In genomic region chr16:44612676-44613075, GRCm38 (mm10) we compare ENCODE assay signal across 12 mouse cellular contexts. TPM values are rescaled to one million over a fixed set of nuclear protein-coding genes. Genes with fewer than 3 reads are reported as not detected.
DNase-seq lines count a peak whose midpoint lies in the region; ATAC-seq and TF ChIP-seq lines count a peak whose summit lies in the region.
"Had no signal": no experiment of that assay in that cellular context is flagged by ENCODE, and none has a peak within 500 bp of the region (broad histone marks: within the 10 kb centered on the region; RNA-seq: fewer than 3 reads in every experiment).

No protein-coding gene starts in this region.

- TF ChIP-seq POLR2A in brain, embryonic 14.5 days (IDR thresholded peaks at IDR 0.05; ENCODE audit: borderline replicate concordance, extremely low read depth, insufficient read depth, insufficient read length, poor library complexity, severe bottlenecking) = no peak
- TF ChIP-seq POLR2A in lung, adult 2 months (IDR thresholded peaks at IDR 0.05; ENCODE audit: borderline replicate concordance, extremely low read depth, low read depth, low read length) = no peak
- TF ChIP-seq POLR2A in heart, adult 2 months (IDR thresholded peaks at IDR 0.05; ENCODE audit: insufficient read depth, low read depth, low read length) = no peak

- H3K4me2 ChIP-seq in heart, embryonic 11.5 days = no peak overlapping the region
- no peak overlapping the region for H3K4me2 ChIP-seq in hindbrain, embryonic 14.5 days (replicated peaks)

- peak; percentile 46 for DNase-seq in heart, adult 11 months
- DNase-seq in brain, embryonic 14.5 days (ENCODE audit: low read depth) = peak; percentile 90
- DNase-seq in cerebellum, postnatal 36 days = peak; percentile 80 to 81
- peak; percentile 39 for DNase-seq in hindbrain, embryonic 14.5 days (ENCODE audit: low spot score)
- DNase-seq in embryo, embryonic 9.5 days (ENCODE audit: extremely low spot score) = no peak
- DNase-seq in lung, adult 2 months = no peak
- DNase-seq in heart, adult 2 months = no peak
- DNase-seq: kidney, postnatal 36 days; spleen, adult 18-20 months had no signal

- H3K27me3 ChIP-seq in heart, embryonic 11.5 days (ENCODE audit: control insufficient read depth, insufficient read depth, low read length) = no peaks in the 10 kb centered on the region
- no peaks in the 10 kb centered on the region for H3K27me3 ChIP-seq in hindbrain, embryonic 14.5 days (ENCODE audit: control insufficient read depth, insufficient read depth, low read length)
- no peaks in the 10 kb centered on the region for H3K27me3 ChIP-seq in heart, adult 2 months (ENCODE audit: control insufficient read depth, insufficient read depth, low read length)

- TF ChIP-seq CTCF in brain, embryonic 14.5 days (IDR thresholded peaks at IDR 0.05; ENCODE audit: borderline replicate concordance, extremely low read depth, insufficient read depth, insufficient read length) = no peak
- no peak for TF ChIP-seq CTCF in lung, adult 2 months (IDR thresholded peaks at IDR 0.05; ENCODE audit: insufficient read depth, low read length)
- no peak for TF ChIP-seq CTCF in heart, adult 2 months (IDR thresholded peaks at IDR 0.05)

- no peak for TF ChIP-seq EP300 in heart, adult 2 months (IDR thresholded peaks at IDR 0.05; ENCODE audit: insufficient read depth, low read depth, low read length)

- intact Hi-C loops in heart, adult 2 months (cut with DNase I) = no loop called here

- no peaks in the 10 kb centered on the region for H3K79me2 ChIP-seq in heart, adult 2 months (replicated peaks; ENCODE audit: control insufficient read depth, insufficient read depth, low read length)

- ATAC-seq in heart, embryonic 11.5 days (replicated peaks; ENCODE audit: insufficient number of reproducible peaks, low FRiP score, low TSS enrichment) = no peak
- ATAC-seq in hindbrain, embryonic 14.5 days (ENCODE audit: low FRiP score) = peak; percentile 61
- ATAC-seq: lung, postnatal 0 days had no signal

- H3K9ac ChIP-seq in heart, embryonic 11.5 days (ENCODE audit: low read depth, low read length) = no peak overlapping the region
- no peak overlapping the region for H3K9ac ChIP-seq in hindbrain, embryonic 14.5 days
- H3K9ac ChIP-seq in heart, adult 2 months (ENCODE audit: low read depth, low read length) = no peak overlapping the region

- no peak overlapping the region for H3K27ac ChIP-seq in heart, embryonic 11.5 days (ENCODE audit: low read depth, low read length)
- no peak overlapping the region for H3K27ac ChIP-seq in hindbrain, embryonic 14.5 days
- H3K27ac ChIP-seq in heart, adult 2 months = no peak overlapping the region

- H3K9me3 ChIP-seq in heart, embryonic 11.5 days (replicated peaks; ENCODE audit: control insufficient read depth, low read length) = no peaks in the 10 kb centered on the region
- H3K9me3 ChIP-seq in hindbrain, embryonic 14.5 days (ENCODE audit: control insufficient read depth, low read length) = no peaks in the 10 kb centered on the region
- H3K9me3 ChIP-seq: G1E had no signal

- H3K4me3 ChIP-seq in heart, embryonic 11.5 days (ENCODE audit: low read depth, low read length) = no peak overlapping the region
- no peak overlapping the region for H3K4me3 ChIP-seq in hindbrain, embryonic 14.5 days (replicated peaks; ENCODE audit: low read length)
- no peak overlapping the region for H3K4me3 ChIP-seq in lung, adult 2 months (replicated peaks; ENCODE audit: extremely low read depth, low read depth, low read length)
- H3K4me3 ChIP-seq in heart, adult 2 months = no peak overlapping the region

- 80% methylated on average over 5 of the region's 5 CpGs for WGBS in heart, embryonic 11.5 days (ENCODE audit: insufficient replicate concordance)
- WGBS in hindbrain, embryonic 14.5 days = 42% methylated on average over 5 of the region's 5 CpGs
- 86% methylated on average over 5 of the region's 5 CpGs for WGBS in lung, adult 2 months
- 87% methylated on average over 5 of the region's 5 CpGs for WGBS in heart, adult 2 months

- H3K36me3 ChIP-seq in heart, embryonic 11.5 days (ENCODE audit: control insufficient read depth, insufficient read depth, low read length) = no peaks in the 10 kb centered on the region
- no peaks in the 10 kb centered on the region for H3K36me3 ChIP-seq in hindbrain, embryonic 14.5 days (replicated peaks; ENCODE audit: control insufficient read depth, insufficient read depth)
- H3K36me3 ChIP-seq in heart, adult 2 months (ENCODE audit: control insufficient read depth, insufficient read depth, low read length) = no peaks in the 10 kb centered on the region
- H3K36me3 ChIP-seq: G1E had no signal

- peaks cover 17% of the 10 kb centered on the region for H3K4me1 ChIP-seq in heart, embryonic 11.5 days (ENCODE audit: control insufficient read depth, insufficient read depth, low read length)
- H3K4me1 ChIP-seq in hindbrain, embryonic 14.5 days (replicated peaks; ENCODE audit: control insufficient read depth, insufficient read depth, low read length) = peaks cover 8% of the 10 kb centered on the region
- H3K4me1 ChIP-seq in lung, adult 2 months (ENCODE audit: control insufficient read depth, insufficient read depth, low read length) = no peaks in the 10 kb centered on the region
- peaks cover 3% of the 10 kb centered on the region for H3K4me1 ChIP-seq in heart, adult 2 months (ENCODE audit: control insufficient read depth, insufficient read depth, low read length)

RNA-seq across cellular contexts. Expression of gene Boc, which starts 54.0 kb away (rescaled TPM):
- polyA plus RNA-seq in heart, embryonic 11.5 days (2014; fragmentation: Nextera tagmentation; extraction: Ambion mirVana) = 8.7 and 8.9 TPM in 2 replicates
- 20.2 and 20.5 TPM in 2 replicates for polyA plus RNA-seq in brain, embryonic 14.5 days (2012; rRNA removed)
- polyA plus RNA-seq in hindbrain, embryonic 14.5 days (2014; fragmentation: Nextera tagmentation; extraction: Ambion mirVana) = 10.1 and 11.8 TPM in 2 replicates
- polyA plus RNA-seq in lung, adult 2 months (2012; rRNA removed) = 22.2 and 23.4 TPM in 2 replicates
- total RNA-seq in heart, adult 2 months (2021) = 1 to 10 TPM; 3.5 to 4.2 TPM
- 4.4 and 5.6 TPM in 2 replicates for polyA plus RNA-seq in heart, adult 2 months (2012; rRNA removed)
- total RNA-seq: G1E had no signal
- polyA plus RNA-seq: G1E had no signal

Comparison
In these comparisons a context has a peak if more than half of its experiments do, and no peak if none do; other contexts are left out.
1. DNase-seq: peak in heart, adult 11 months (single experiment), brain, embryonic 14.5 days (single experiment), cerebellum, postnatal 36 days (2 of 2) and hindbrain, embryonic 14.5 days (single experiment); none in embryo, embryonic 9.5 days (single experiment), lung, adult 2 months (single experiment) and heart, adult 2 months (0 of 2).